Mouse (Mus musculus): ENCODE results near the gene Pigv. TPM values are rescaled to one million over a fixed set of nuclear protein-coding genes. Genes with fewer than 3 reads are reported as not detected.

The Pigv gene
- polyA plus RNA-seq, 1 experiment, result not detected

- WGBS, result 16% methylated on average over 11 of the region's 11 CpGs
- no peak overlapping the region for H3K4me3 ChIP-seq (ENCODE audit: insufficient read depth, low read depth, low read length)
- H3K4me1 ChIP-seq (ENCODE audit: control insufficient read depth, insufficient read depth, low read length), result peaks cover 10% of the 10 kb centered on the region
- H3K27ac ChIP-seq (ENCODE audit: insufficient read depth, low read depth, low read length), result no peak overlapping the region
- TF ChIP-seq CTCF (IDR thresholded peaks at IDR 0.05; ENCODE audit: insufficient read depth, low read depth, low read length) (no peak), POLR2A (IDR thresholded peaks at IDR 0.05; ENCODE audit: insufficient read depth, low read depth, low read length) (no peak)
These were observed 28.5 kb upstream of the Pigv start for GRCm38 (mm10) chr4:133700905-133701368.

GRCm38 (mm10) chr4:133695363-133695762 lies 22.9 kb upstream of the Pigv start:
- WGBS, result 50% methylated on average over 3 of the region's 3 CpGs
- Histone ChIP-seq H3K27ac (ENCODE audit: insufficient read depth, low read depth, low read length) (no peak overlapping the region), H3K4me3 (ENCODE audit: insufficient read depth, low read depth, low read length) (no peak overlapping the region), H3K4me1 (ENCODE audit: control insufficient read depth, insufficient read depth, low read length) (no peaks in the 10 kb centered on the region)
- TF ChIP-seq CTCF (IDR thresholded peaks at IDR 0.05; ENCODE audit: insufficient read depth, low read depth, low read length) (no peak), POLR2A (IDR thresholded peaks at IDR 0.05; ENCODE audit: insufficient read depth, low read depth, low read length) (no peak)

GRCm38 (mm10) chr4:133690252-133690651 lies 17.8 kb upstream of the Pigv start:
- no peak overlapping the region for H3K27ac ChIP-seq (ENCODE audit: insufficient read depth, low read depth, low read length)
- TF ChIP-seq POLR2A (IDR thresholded peaks at IDR 0.05; ENCODE audit: insufficient read depth, low read depth, low read length), result no peak
- no peak for TF ChIP-seq CTCF (IDR thresholded peaks at IDR 0.05; ENCODE audit: insufficient read depth, low read depth, low read length)
- peaks cover 12% of the 10 kb centered on the region for H3K4me1 ChIP-seq (ENCODE audit: control insufficient read depth, insufficient read depth, low read length)
- no peak overlapping the region for H3K4me3 ChIP-seq (ENCODE audit: insufficient read depth, low read depth, low read length)
- 15% methylated on average over 5 of the region's 5 CpGs for WGBS

GRCm38 (mm10) chr4:133688417-133689067 lies 16.1 kb upstream of the Pigv start:
- TF ChIP-seq POLR2A (IDR thresholded peaks at IDR 0.05; ENCODE audit: insufficient read depth, low read depth, low read length), result no peak
- TF ChIP-seq CTCF (IDR thresholded peaks at IDR 0.05; ENCODE audit: insufficient read depth, low read depth, low read length), result no peak
- Histone ChIP-seq H3K27ac (ENCODE audit: insufficient read depth, low read depth, low read length) (no peak overlapping the region), H3K4me1 (ENCODE audit: control insufficient read depth, insufficient read depth, low read length) (peaks cover 14% of the 10 kb centered on the region), H3K4me3 (ENCODE audit: insufficient read depth, low read depth, low read length) (no peak overlapping the region)
- WGBS, result 21% methylated on average over 7 of the region's 7 CpGs

- no peak overlapping the region for H3K27ac ChIP-seq (ENCODE audit: insufficient read depth, low read depth, low read length)
- TF ChIP-seq CTCF (IDR thresholded peaks at IDR 0.05; ENCODE audit: insufficient read depth, low read depth, low read length) (no peak), POLR2A (IDR thresholded peaks at IDR 0.05; ENCODE audit: insufficient read depth, low read depth, low read length) (no peak)
- no peak overlapping the region for H3K4me3 ChIP-seq (ENCODE audit: insufficient read depth, low read depth, low read length)
- H3K4me1 ChIP-seq (ENCODE audit: control insufficient read depth, insufficient read depth, low read length), result peaks cover 14% of the 10 kb centered on the region
- 78% methylated on average over 5 of the region's 5 CpGs for WGBS
These were observed 14.7 kb upstream of the Pigv start for GRCm38 (mm10) chr4:133687126-133687525.

- H3K4me1 ChIP-seq (ENCODE audit: control insufficient read depth, insufficient read depth, low read length), result peaks cover 14% of the 10 kb centered on the region
- WGBS, result 78% methylated on average over 11 of the region's 11 CpGs
- H3K27ac ChIP-seq (ENCODE audit: insufficient read depth, low read depth, low read length), result no peak overlapping the region
- no peak overlapping the region for H3K4me3 ChIP-seq (ENCODE audit: insufficient read depth, low read depth, low read length)
- TF ChIP-seq CTCF (IDR thresholded peaks at IDR 0.05; ENCODE audit: insufficient read depth, low read depth, low read length), result no peak
- no peak for TF ChIP-seq POLR2A (IDR thresholded peaks at IDR 0.05; ENCODE audit: insufficient read depth, low read depth, low read length)
These were observed 14.1 kb upstream of the Pigv start for GRCm38 (mm10) chr4:133686512-133686911.

GRCm38 (mm10) chr4:133680206-133680786 lies 7.8 kb upstream of the Pigv start:
- Histone ChIP-seq H3K4me3 (ENCODE audit: insufficient read depth, low read depth, low read length) (no peak overlapping the region), H3K27ac (ENCODE audit: insufficient read depth, low read depth, low read length) (no peak overlapping the region), H3K4me1 (ENCODE audit: control insufficient read depth, insufficient read depth, low read length) (peaks cover 6% of the 10 kb centered on the region)
- WGBS, result 61% methylated on average over 14 of the region's 14 CpGs
- TF ChIP-seq POLR2A (IDR thresholded peaks at IDR 0.05; ENCODE audit: insufficient read depth, low read depth, low read length) (no peak), CTCF (IDR thresholded peaks at IDR 0.05; ENCODE audit: insufficient read depth, low read depth, low read length) (no peak)

GRCm38 (mm10) chr4:133679629-133680028 lies 7.2 kb upstream of the Pigv start:
- Histone ChIP-seq H3K27ac (ENCODE audit: insufficient read depth, low read depth, low read length) (no peak overlapping the region), H3K4me1 (ENCODE audit: control insufficient read depth, insufficient read depth, low read length) (peaks cover 4% of the 10 kb centered on the region), H3K4me3 (ENCODE audit: insufficient read depth, low read depth, low read length) (no peak overlapping the region)
- TF ChIP-seq POLR2A (IDR thresholded peaks at IDR 0.05; ENCODE audit: insufficient read depth, low read depth, low read length) (no peak), CTCF (IDR thresholded peaks at IDR 0.05; ENCODE audit: insufficient read depth, low read depth, low read length) (no peak)
- WGBS, result 74% methylated on average over 7 of the region's 7 CpGs

- WGBS, result 84% methylated on average over 7 of the region's 7 CpGs
- H3K27ac ChIP-seq (ENCODE audit: insufficient read depth, low read depth, low read length), result no peak overlapping the region
- peaks cover 15% of the 10 kb centered on the region for H3K4me1 ChIP-seq (ENCODE audit: control insufficient read depth, insufficient read depth, low read length)
- no peak overlapping the region for H3K4me3 ChIP-seq (ENCODE audit: insufficient read depth, low read depth, low read length)
- TF ChIP-seq CTCF (IDR thresholded peaks at IDR 0.05; ENCODE audit: insufficient read depth, low read depth, low read length) (no peak), POLR2A (IDR thresholded peaks at IDR 0.05; ENCODE audit: insufficient read depth, low read depth, low read length) (no peak)
These were observed 4.8 kb upstream of the Pigv start for GRCm38 (mm10) chr4:133677266-133677665.
